Mouse (Mus musculus) G1E (cell line): ENCODE measurements at regions not wholly inside any gene's neighbourhood (a gene's known extent, or its start where the extent isn't known, plus 50 kb on each side); places are given as distances from the start of the nearest gene placed in this dataset.

Experiments used
- CTCF ChIP-seq: IDR thresholded peaks from 2 replicates; pipeline ENCODE4 v1.5.1; 2012; ENCODE audit warnings: low read depth, low read length, inconsistent platforms, mixed read lengths
- GATA1 ChIP-seq: IDR thresholded peaks from 2 replicates; pipeline ENCODE4 v1.6.1; 2012; ENCODE audit warnings: borderline replicate concordance, low read length, inconsistent platforms, mixed read lengths
- POLR2AphosphoS5 ChIP-seq: IDR thresholded peaks from 2 replicates; pipeline ENCODE4 v1.6.1; 2012; ENCODE audit warnings: low read depth, low read length, inconsistent platforms; ENCODE audit not compliant: insufficient replicate concordance

DNA sequence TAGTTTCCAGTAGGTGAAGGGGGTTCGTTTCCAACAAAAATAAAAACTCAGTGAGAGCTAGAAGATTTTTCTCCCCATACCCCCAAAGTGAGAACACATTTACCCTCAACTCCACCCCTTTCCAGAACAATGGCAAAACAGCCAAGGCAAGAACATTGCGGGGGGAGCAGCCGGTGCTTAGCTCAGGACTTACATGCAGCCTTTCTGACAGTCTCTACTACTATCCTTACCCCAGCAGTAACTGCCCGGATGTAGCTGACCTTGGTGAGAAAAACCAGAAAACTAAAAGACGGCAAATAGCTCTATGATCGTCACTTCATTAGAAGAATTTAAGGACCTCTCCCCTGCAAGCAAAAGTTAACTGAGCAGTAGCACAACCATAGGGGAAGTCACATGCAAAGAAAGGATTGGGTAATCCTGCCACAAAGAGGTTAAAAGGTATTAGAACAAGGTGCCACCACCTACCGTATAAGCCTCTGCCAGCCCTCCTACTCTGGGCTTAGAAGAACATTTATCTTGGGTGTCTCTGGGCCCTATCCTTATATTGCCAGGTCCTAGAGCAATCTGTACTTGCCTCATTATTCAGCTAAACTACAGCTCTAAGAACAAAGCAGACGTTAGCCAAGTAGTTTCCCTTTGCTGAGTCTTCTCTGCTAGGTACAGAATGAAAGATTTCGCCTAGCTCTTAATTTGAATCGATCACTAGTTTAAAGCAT is 119.0 kb downstream of the Psat1 start:
- TF ChIP-seq CTCF, result no peak
- TF ChIP-seq POLR2AphosphoS5, result no peak
- no peak for TF ChIP-seq GATA1
